Mouse (Mus musculus) CH12.LX (cell line): ENCODE results near the gene Rora. TPM values are rescaled to one million over a fixed set of nuclear protein-coding genes. Genes with fewer than 3 reads are reported as not detected.

Experiments
- DNase-seq: peaks from one replicate; pipeline ENCODE4 v3.0.0-alpha.2; 2013; ENCODE audit errors: extremely low read depth
- H3K27ac ChIP-seq: 2 replicates; pipeline ENCODE4 v1.5.1; 2012; ENCODE audit warnings: low read depth, mild to moderate bottlenecking, control low read depth, moderate library complexity; ENCODE audit not compliant: insufficient read depth
- H3K27me3 ChIP-seq: replicated peaks from 2 replicates; pipeline ENCODE3; 2012; ENCODE audit warnings: inconsistent platforms
- H3K36me3 ChIP-seq, 2 experiments: replicated peaks in 1 of 2; 2 replicates each; pipeline versions ENCODE3 to v1.6.1; 2012; ENCODE audit warnings: inconsistent platforms in 1 of 2, low read length in 1 of 2, mild to moderate bottlenecking in 1 of 2, mixed read lengths in 1 of 2, moderate library complexity in 1 of 2; ENCODE audit not compliant: control insufficient read depth in 1 of 2, insufficient read depth in 1 of 2
- H3K4me1 ChIP-seq, 2 experiments: 2 replicates each; pipeline ENCODE4 v1.6.1; 2012; ENCODE audit warnings: inconsistent platforms in 1 of 2, moderate library complexity in 1 of 2; ENCODE audit not compliant: insufficient read depth in 2 of 2, control insufficient read depth in 1 of 2
- H3K4me2 ChIP-seq: 2 replicates; pipeline ENCODE4 v1.6.1; 2012; ENCODE audit warnings: low read depth, mild to moderate bottlenecking, control low read depth; ENCODE audit not compliant: poor library complexity, insufficient read depth, severe bottlenecking
- H3K4me3 ChIP-seq, 3 experiments: fragments of 150-350 bp in 1 of 3; sonication (generic) in 1 of 3; replicated peaks in 1 of 3; 2 replicates each; pipeline versions ENCODE3 to v1.5.1; 2011 to 2012; ENCODE audit warnings: low read depth in 2 of 3, low read length in 2 of 3, mild to moderate bottlenecking in 2 of 3, moderate library complexity in 2 of 3, control low read depth in 1 of 3, improper control_type of control experiment in 1 of 3, inconsistent platforms in 1 of 3, mixed read lengths in 1 of 3; ENCODE audit not compliant: poor library complexity in 1 of 3
- H3K79me2 ChIP-seq: replicated peaks from 2 replicates; pipeline ENCODE4 v1.6.1; 2012; ENCODE audit warnings: mild to moderate bottlenecking, moderate library complexity; ENCODE audit not compliant: control insufficient read depth, poor library complexity, insufficient read depth, severe bottlenecking; ENCODE audit errors: extremely low read depth
- H3K9ac ChIP-seq: 2 replicates; pipeline ENCODE4 v1.6.1; 2012; ENCODE audit warnings: low read depth, mild to moderate bottlenecking, control low read depth, moderate library complexity; ENCODE audit not compliant: insufficient read depth
- H3K9me3 ChIP-seq: replicated peaks from 2 replicates; pipeline ENCODE3; 2012; ENCODE audit warnings: low read length, inconsistent platforms, mixed read lengths
- CTCF ChIP-seq, 2 experiments: IDR thresholded peaks in 1 of 2; conservative IDR thresholded peaks in 1 of 2; 2 replicates each; pipeline ENCODE4 v1.5.1; 2011 to 2012; ENCODE audit warnings: low read depth in 2 of 2, low read length in 2 of 2, improper control_type of control experiment in 1 of 2, inconsistent platforms in 1 of 2, mild to moderate bottlenecking in 1 of 2, moderate library complexity in 1 of 2
- ELF1 ChIP-seq: IDR thresholded peaks from 2 replicates; pipeline ENCODE4 v1.6.1; 2014; ENCODE audit warnings: low read depth, mild to moderate bottlenecking, inconsistent platforms, low read length, improper control_type of control experiment
- EP300 ChIP-seq: IDR thresholded peaks from 2 replicates; pipeline ENCODE4 v1.6.1; 2011; ENCODE audit warnings: low read length, improper control_type of control experiment
- JUN ChIP-seq: IDR thresholded peaks from 2 replicates; pipeline ENCODE4 v1.6.1; 2011; ENCODE audit warnings: low read depth, mild to moderate bottlenecking, low read length, improper control_type of control experiment, moderate library complexity; ENCODE audit not compliant: insufficient read depth
- JUND ChIP-seq: conservative IDR thresholded peaks from 2 replicates; pipeline ENCODE4 v1.6.1; 2011; ENCODE audit warnings: low read depth, low read length, improper control_type of control experiment
- MAFK ChIP-seq: IDR thresholded peaks from 2 replicates; pipeline ENCODE4 v1.6.1; 2011; ENCODE audit warnings: low read length, improper control_type of control experiment; ENCODE audit not compliant: insufficient replicate concordance
- MEF2A ChIP-seq: IDR thresholded peaks from 2 replicates; pipeline ENCODE4 v1.6.1; 2014; ENCODE audit warnings: low read depth, mild to moderate bottlenecking, inconsistent platforms, low read length, improper control_type of control experiment, borderline replicate concordance
- MXI1 ChIP-seq: IDR thresholded peaks from 2 replicates; pipeline ENCODE4 v1.6.1; 2011; ENCODE audit warnings: mild to moderate bottlenecking, low read depth, low read length, improper control_type of control experiment
- MYC ChIP-seq: IDR thresholded peaks from 2 replicates; pipeline ENCODE4 v1.6.1; 2011; ENCODE audit warnings: low read depth, mild to moderate bottlenecking, improper control_type of control experiment, low read length
- NELFE ChIP-seq: IDR thresholded peaks from 2 replicates; pipeline ENCODE4 v1.6.1; 2011; ENCODE audit warnings: low read depth, low read length, improper control_type of control experiment
- NRF1 ChIP-seq: IDR thresholded peaks from 2 replicates; pipeline ENCODE4 v1.6.1; 2014; ENCODE audit warnings: low read depth, mild to moderate bottlenecking, inconsistent platforms, low read length, improper control_type of control experiment, moderate library complexity
- POLR2AphosphoS2 ChIP-seq: IDR thresholded peaks from 2 replicates; pipeline ENCODE4 v1.6.1; 2011; ENCODE audit warnings: low read depth, low read length, improper control_type of control experiment
- RCOR1 ChIP-seq: conservative IDR thresholded peaks from 2 replicates; pipeline ENCODE4 v1.6.1; 2012; ENCODE audit warnings: low read depth, mild to moderate bottlenecking, inconsistent platforms, low read length, improper control_type of control experiment
- SIN3A ChIP-seq: IDR thresholded peaks from 2 replicates; pipeline ENCODE4 v1.6.1; 2012; ENCODE audit warnings: low read length, improper control_type of control experiment, inconsistent platforms
- SMC3 ChIP-seq: IDR thresholded peaks from 2 replicates; pipeline ENCODE4 v1.6.1; 2011; ENCODE audit warnings: low read depth, low read length, improper control_type of control experiment
- TCF12 ChIP-seq: IDR thresholded peaks from 2 replicates; pipeline ENCODE4 v1.6.1; 2014; ENCODE audit warnings: low read depth, mild to moderate bottlenecking, inconsistent platforms, low read length, improper control_type of control experiment
- UBTF ChIP-seq: IDR thresholded peaks from 2 replicates; pipeline ENCODE4 v1.6.1; 2012; ENCODE audit warnings: low read depth, mild to moderate bottlenecking, inconsistent platforms, low read length, improper control_type of control experiment, moderate library complexity
- USF2 ChIP-seq: conservative IDR thresholded peaks from 2 replicates; pipeline ENCODE4 v1.6.1; 2011; ENCODE audit warnings: low read depth, low read length, improper control_type of control experiment
- dilution Hi-C: fragments of 300-500 bp; cut with MboI; formaldehyde crosslinking; loops from 2 replicates; pipeline ENCODE4 v1.14.3; 2020; ENCODE audit warnings: low sequenced_read_pairs; ENCODE audit not compliant: extremely low pct_unique_long_range_greater_than_20kb, extremely low pct_ligation_motif_present
- in situ Hi-C: fragments of 300-500 bp; cut with MboI; formaldehyde crosslinking; loops from 3 replicates; pipeline ENCODE4 v1.14.3; 2019; ENCODE audit warnings: low sequenced_read_pairs, low pct_ligation_motif_present, low pct_unique_long_range_greater_than_20kb, mixed read lengths
- polyA plus RNA-seq: library from polyadenylated mRNA; unstranded; fragments of >175 nt; gene quantifications from 2 replicates; pipeline ENCODE4 v1.2.1, GENCODE M21; 2012; ENCODE audit warnings: low read depth; ENCODE audit not compliant: insufficient read length
- total RNA-seq, 2 experiments: library from RNA; depleted of rRNA; stranded (reverse); fragments of 300-350 nt in 1 of 2; fragments of >200 nt in 1 of 2; gene quantifications; 2 replicates each; pipeline ENCODE4 v1.2.3; 2012 to 2014

Gene Rora
- total and polyA plus RNA-seq, 3 experiments = 0.36 to 0.66 (median 0.64) TPM

DNA sequence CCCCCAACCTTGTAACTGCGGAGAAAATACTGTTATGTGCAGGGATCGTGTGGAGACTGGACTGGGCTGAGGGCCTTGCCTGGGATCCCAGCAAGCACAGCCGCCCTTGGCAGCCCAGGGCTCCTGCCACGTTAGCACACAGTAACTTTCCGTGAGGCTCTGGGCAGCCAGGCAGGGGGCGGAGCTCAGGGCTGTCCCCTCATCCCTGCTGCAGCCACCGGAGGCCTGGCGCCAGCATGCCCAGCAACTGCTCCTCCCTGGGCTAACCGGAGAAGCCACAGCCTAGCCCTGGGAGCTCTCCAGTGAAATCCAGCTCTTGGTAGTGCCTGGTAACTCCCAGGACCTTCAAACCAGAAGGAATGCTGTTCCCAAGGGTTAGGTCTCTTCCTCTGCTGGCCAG, 605.8 kb downstream of the Rora start (continued):
- no peak for TF ChIP-seq MAFK
- TF ChIP-seq RCOR1 = no peak
- TF ChIP-seq, all 38 proteins: peak for 0

DNA sequence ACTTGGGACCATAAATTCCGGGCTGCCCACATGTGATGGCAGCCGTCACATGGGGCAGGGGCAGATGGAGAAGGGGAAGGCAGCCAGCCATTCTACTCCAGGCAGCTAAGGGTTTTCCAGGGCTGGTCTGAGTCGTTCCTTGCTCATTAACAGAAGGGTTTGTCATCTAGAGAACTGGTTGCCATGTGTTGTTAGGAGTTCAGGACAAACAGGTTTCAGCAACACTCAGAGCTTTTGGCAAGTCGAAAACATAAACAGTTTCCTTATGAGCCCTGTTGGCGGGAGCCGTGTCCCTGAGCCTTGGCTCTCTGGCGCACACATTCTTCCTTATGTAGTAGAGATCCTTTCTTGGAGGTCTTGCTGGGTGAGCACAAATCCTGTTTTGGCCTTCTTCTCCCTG, 611.6 kb downstream of the Rora start:
- Histone ChIP-seq H3K27ac (no peak overlapping the region), H3K9ac (no peak overlapping the region), H3K27me3 (no peaks in the 10 kb centered on the region), H3K4me3 (no peak overlapping the region), H3K9me3 (no peaks in the 10 kb centered on the region), H3K4me1 (no peaks in the 10 kb centered on the region), H3K36me3 (no peaks in the 10 kb centered on the region), H3K79me2 (no peaks in the 10 kb centered on the region), H3K4me2 (no peak overlapping the region)
- DNase-seq = no peak
- in situ Hi-C loops = no loop called here
- dilution Hi-C loops = no loop called here
- TF ChIP-seq USF2 (no peak), NRF1 (no peak), TCF12 (no peak), JUN (no peak), UBTF (no peak), MXI1 (no peak), POLR2AphosphoS2 (no peak), MAFK (no peak), JUND (no peak), NELFE (no peak), CTCF (conservative IDR thresholded peaks at IDR 0.05 in 1 of 2, IDR thresholded peaks at IDR 0.05 in 1 of 2; ENCODE audit: low read depth in 2 of 2, low read length in 2 of 2) (no peak), MEF2A (no peak), SMC3 (no peak), ELF1 (no peak), MYC (no peak), SIN3A (no peak)
- TF ChIP-seq, all 38 proteins: peak for 0

DNA sequence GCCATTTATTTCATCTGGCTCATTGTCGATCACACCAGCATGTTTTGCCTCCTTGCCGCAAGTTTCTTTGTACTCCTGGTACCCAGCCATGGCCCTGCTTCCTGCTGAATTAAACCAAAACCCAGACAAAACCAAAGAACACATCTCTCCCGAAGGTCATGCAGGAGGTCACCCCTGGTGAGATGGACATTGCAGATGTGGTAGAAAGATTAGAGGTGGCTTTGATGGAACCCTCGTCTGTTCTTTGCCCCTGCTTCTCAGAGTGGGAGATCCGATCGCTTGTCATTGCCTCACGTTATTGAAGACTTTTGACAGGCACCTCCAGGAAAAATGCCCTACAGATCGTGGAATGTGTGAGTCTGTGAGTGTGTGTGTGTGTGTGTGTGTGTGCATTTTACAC, 616.8 kb downstream of the Rora start:
- dilution Hi-C loops = no loop called here
- Histone ChIP-seq H3K4me1 (no peaks in the 10 kb centered on the region), H3K36me3 (no peaks in the 10 kb centered on the region), H3K79me2 (no peaks in the 10 kb centered on the region), H3K4me2 (no peak overlapping the region), H3K27me3 (no peaks in the 10 kb centered on the region), H3K4me3 (no peak overlapping the region), H3K9ac (no peak overlapping the region), H3K9me3 (no peaks in the 10 kb centered on the region), H3K27ac (no peak overlapping the region)
- no peak for DNase-seq
- TF ChIP-seq EP300 (no peak), TCF12 (no peak)
- in situ Hi-C loops = no loop called here
